Comparison of ENCODE assay signal across 14 mouse cellular contexts in the genomic region with DNA sequence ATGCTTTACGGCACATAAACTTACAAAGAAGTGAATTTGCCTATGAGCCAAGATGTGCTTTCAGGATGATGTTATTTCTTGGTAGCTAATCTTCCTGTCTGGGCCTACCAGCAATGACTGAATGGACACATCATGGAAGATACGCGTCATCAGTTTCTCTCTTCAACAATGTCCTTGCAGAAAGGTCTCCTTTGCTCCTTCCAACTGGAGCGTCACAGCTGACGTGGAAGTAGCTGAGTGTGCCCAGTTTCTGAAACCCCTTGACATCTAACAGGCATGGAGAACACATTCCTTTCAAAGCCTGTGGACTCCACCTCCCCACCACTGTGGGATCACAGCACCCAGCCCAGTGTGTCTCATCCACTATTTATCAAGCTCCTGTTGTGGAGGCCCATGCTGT. TPM values are rescaled to one million over a fixed set of nuclear protein-coding genes. Genes with fewer than 3 reads are reported as not detected.
DNase-seq lines count a peak whose midpoint lies in the region; ATAC-seq and TF ChIP-seq lines count a peak whose summit lies in the region.
"Had no signal": no experiment of that assay in that cellular context is flagged by ENCODE, and none has a peak within 500 bp of the region (broad histone marks: within the 10 kb centered on the region; RNA-seq: fewer than 3 reads in every experiment).

No protein-coding gene starts in this region.

- no peak overlapping the region for H3K9ac ChIP-seq in forebrain, postnatal 0 days
- no peak overlapping the region for H3K9ac ChIP-seq in forebrain, embryonic 15.5 days (replicated peaks)
- no peak overlapping the region for H3K9ac ChIP-seq in midbrain, embryonic 15.5 days
- no peak overlapping the region for H3K9ac ChIP-seq in neural tube, embryonic 15.5 days (replicated peaks)
- no peak overlapping the region for H3K9ac ChIP-seq in forebrain, embryonic 16.5 days (replicated peaks; ENCODE audit: low read depth, low read length)
- H3K9ac ChIP-seq: embryonic facial prominence, embryonic 12.5 days; liver, embryonic 12.5 days had no signal

- no peak for DNase-seq in forebrain, postnatal 0 days
- no peak for DNase-seq in midbrain, embryonic 10.5 days (ENCODE audit: low spot score)
- peak; percentile 18 for DNase-seq in induced T-regulatory cell, adult 2 months (ENCODE audit: low read depth)
- DNase-seq: adrenal gland, postnatal 14 days; cerebellum, adult 11-12 months had no signal

- no peak overlapping the region for H3K4me3 ChIP-seq in forebrain, postnatal 0 days (ENCODE audit: low read depth, low read length)
- no peak overlapping the region for H3K4me3 ChIP-seq in forebrain, embryonic 15.5 days
- 0 out of 2 replicates have a peak overlapping the region, but pooled peaks have one; percentile 89 for H3K4me3 ChIP-seq in midbrain, embryonic 15.5 days
- no peak overlapping the region for H3K4me3 ChIP-seq in midbrain, embryonic 10.5 days
- H3K4me3 ChIP-seq in neural tube, embryonic 15.5 days (replicated peaks), result no peak overlapping the region
- H3K4me3 ChIP-seq in forebrain, embryonic 16.5 days (replicated peaks; ENCODE audit: low read length), result no peak overlapping the region
- H3K4me3 ChIP-seq: liver, embryonic 12.5 days had no signal

- peaks cover 4% of the 10 kb centered on the region; the same call in 1 of the 2 replicates for H3K4me1 ChIP-seq in forebrain, postnatal 0 days (ENCODE audit: insufficient read depth)
- H3K4me1 ChIP-seq in forebrain, embryonic 15.5 days, result peaks cover 20% of the 10 kb centered on the region
- peaks cover 21% of the 10 kb centered on the region for H3K4me1 ChIP-seq in midbrain, embryonic 15.5 days
- peaks cover 38% of the 10 kb centered on the region for H3K4me1 ChIP-seq in midbrain, embryonic 10.5 days
- H3K4me1 ChIP-seq in neural tube, embryonic 15.5 days, result peaks cover 25% of the 10 kb centered on the region
- peaks cover 15% of the 10 kb centered on the region for H3K4me1 ChIP-seq in forebrain, embryonic 16.5 days (replicated peaks; ENCODE audit: control insufficient read depth, insufficient read depth, low read length)

- 92% methylated on average over 5 of the region's 5 CpGs for WGBS in forebrain, postnatal 0 days
- 94% methylated on average over 5 of the region's 5 CpGs for WGBS in forebrain, embryonic 15.5 days
- WGBS in midbrain, embryonic 15.5 days, result 86% methylated on average over 5 of the region's 5 CpGs
- WGBS in midbrain, embryonic 10.5 days, result 88% methylated on average over 5 of the region's 5 CpGs
- 84% methylated on average over 5 of the region's 5 CpGs for WGBS in neural tube, embryonic 15.5 days
- 95% methylated on average over 5 of the region's 5 CpGs for WGBS in forebrain, embryonic 16.5 days

- ATAC-seq in forebrain, postnatal 0 days, result no peak
- ATAC-seq in forebrain, embryonic 15.5 days (replicated peaks), result no peak
- no peak for ATAC-seq in midbrain, embryonic 15.5 days (replicated peaks)
- no peak for ATAC-seq in neural tube, embryonic 15.5 days (ENCODE audit: low FRiP score)
- ATAC-seq in erythroblast, adult 5-6 weeks (replicated peaks; ENCODE audit: low FRiP score, poor library complexity, severe bottlenecking), result no peak
- ATAC-seq in forebrain, embryonic 16.5 days, result no peak
- ATAC-seq: forebrain, embryonic 14.5 days; liver, embryonic 12.5 days had no signal

- no peak overlapping the region for H3K27ac ChIP-seq in forebrain, postnatal 0 days (ENCODE audit: low read depth, low read length)
- no peak overlapping the region for H3K27ac ChIP-seq in forebrain, embryonic 15.5 days (replicated peaks)
- H3K27ac ChIP-seq in midbrain, embryonic 15.5 days, result no peak overlapping the region
- no peak overlapping the region for H3K27ac ChIP-seq in midbrain, embryonic 10.5 days (replicated peaks)
- no peak overlapping the region for H3K27ac ChIP-seq in neural tube, embryonic 15.5 days (replicated peaks)
- H3K27ac ChIP-seq in forebrain, embryonic 16.5 days (ENCODE audit: low read length), result no peak overlapping the region
- H3K27ac ChIP-seq: embryonic facial prominence, embryonic 12.5 days; liver, embryonic 12.5 days; midbrain, embryonic 12.5 days had no signal

- no peaks in the 10 kb centered on the region for H3K27me3 ChIP-seq in forebrain, postnatal 0 days (ENCODE audit: insufficient read depth, low read length)
- H3K27me3 ChIP-seq in forebrain, embryonic 15.5 days, result peaks cover 8% of the 10 kb centered on the region; the same call in 1 of the 2 replicates
- peaks cover 7% of the 10 kb centered on the region; the same call in 1 of the 2 replicates for H3K27me3 ChIP-seq in midbrain, embryonic 15.5 days (replicated peaks)
- H3K27me3 ChIP-seq in midbrain, embryonic 10.5 days (ENCODE audit: low read depth, poor library complexity, severe bottlenecking), result peaks cover 32% of the 10 kb centered on the region
- H3K27me3 ChIP-seq in neural tube, embryonic 15.5 days (replicated peaks), result peaks cover 4% of the 10 kb centered on the region; the same call in 1 of the 2 replicates
- H3K27me3 ChIP-seq in forebrain, embryonic 16.5 days (replicated peaks; ENCODE audit: control insufficient read depth, insufficient read depth, low read length), result peaks cover 5% of the 10 kb centered on the region

- no peaks in the 10 kb centered on the region for H3K9me3 ChIP-seq in forebrain, postnatal 0 days (ENCODE audit: low read length)
- H3K9me3 ChIP-seq in forebrain, embryonic 15.5 days, result no peaks in the 10 kb centered on the region; the same call in 1 of the 2 replicates
- H3K9me3 ChIP-seq in midbrain, embryonic 15.5 days, result no peaks in the 10 kb centered on the region
- H3K9me3 ChIP-seq in midbrain, embryonic 10.5 days (replicated peaks), result no peaks in the 10 kb centered on the region; the same call in 1 of the 2 replicates
- H3K9me3 ChIP-seq in neural tube, embryonic 15.5 days (replicated peaks), result no peaks in the 10 kb centered on the region
- no peaks in the 10 kb centered on the region for H3K9me3 ChIP-seq in forebrain, embryonic 16.5 days (ENCODE audit: control insufficient read depth, low read length)
- H3K9me3 ChIP-seq: embryonic facial prominence, embryonic 12.5 days; liver, embryonic 12.5 days; midbrain, embryonic 12.5 days had no signal

- TF ChIP-seq CTCF in forebrain, postnatal 0 days (IDR thresholded peaks at IDR 0.05; ENCODE audit: low read depth), result no peak

- H3K4me2 ChIP-seq in forebrain, postnatal 0 days (ENCODE audit: low read depth), result 0 out of 2 replicates have a peak overlapping the region, but pooled peaks have one; percentile 82
- H3K4me2 ChIP-seq in forebrain, embryonic 15.5 days (replicated peaks), result no peak overlapping the region
- H3K4me2 ChIP-seq in midbrain, embryonic 15.5 days, result peak overlapping the region; percentile 96; the same call in 1 of the 2 replicates
- peak overlapping the region; percentile 77; the same call in 1 of the 2 replicates for H3K4me2 ChIP-seq in neural tube, embryonic 15.5 days
- H3K4me2 ChIP-seq in forebrain, embryonic 16.5 days (ENCODE audit: low read length), result no peak overlapping the region

- no peaks in the 10 kb centered on the region for H3K36me3 ChIP-seq in forebrain, postnatal 0 days (ENCODE audit: insufficient read depth)
- no peaks in the 10 kb centered on the region for H3K36me3 ChIP-seq in forebrain, embryonic 15.5 days
- H3K36me3 ChIP-seq in midbrain, embryonic 15.5 days (replicated peaks), result no peaks in the 10 kb centered on the region
- H3K36me3 ChIP-seq in midbrain, embryonic 10.5 days, result 0 out of 2 replicates have a peak, but pooled peaks cover 2% of the 10 kb centered on the region
- H3K36me3 ChIP-seq in neural tube, embryonic 15.5 days, result no peaks in the 10 kb centered on the region
- H3K36me3 ChIP-seq in forebrain, embryonic 16.5 days (ENCODE audit: control insufficient read depth, insufficient read depth), result no peaks in the 10 kb centered on the region
- H3K36me3 ChIP-seq: embryonic facial prominence, embryonic 12.5 days; liver, embryonic 12.5 days; midbrain, embryonic 12.5 days had no signal

RNA-seq across cellular contexts. Expression of a gene that starts 2.2 kb away (rescaled TPM):
- 39.4 and 40.2 TPM in 2 replicates for total RNA-seq in forebrain, postnatal 0 days (2014; rRNA removed)
- polyA plus RNA-seq in forebrain, postnatal 0 days (2015; fragmentation: Nextera tagmentation; extraction: Ambion mirVana), result 12.4 and 12.5 TPM in 2 replicates
- 11.9 and 12.6 TPM in 2 replicates for polyA plus RNA-seq in forebrain, embryonic 15.5 days (2015; fragmentation: Nextera tagmentation; extraction: Ambion mirVana)
- polyA plus RNA-seq in midbrain, embryonic 15.5 days (2015; fragmentation: Nextera tagmentation; extraction: Ambion mirVana), result 18.1 and 18.2 TPM in 2 replicates
- polyA plus RNA-seq in midbrain, embryonic 10.5 days (2016; fragmentation: Nextera tagmentation; extraction: Ambion mirVana), result 6.0 and 6.1 TPM in 2 replicates
- 17.9 and 19.8 TPM in 2 replicates for polyA plus RNA-seq in neural tube, embryonic 15.5 days (2015; fragmentation: Nextera tagmentation; extraction: Ambion mirVana)
- not detected in 2 replicates for total RNA-seq in erythroblast, adult 5-6 weeks (2015; ENCODE audit: low replicate concordance)
- not detected in 2 replicates for total RNA-seq in erythroblast, adult 5-6 weeks (2017; ENCODE audit: low replicate concordance)
- 15.8 and 17.8 TPM in 2 replicates for polyA plus RNA-seq in forebrain, embryonic 16.5 days (2015; fragmentation: Nextera tagmentation; extraction: Ambion mirVana)

Comparison
In these comparisons a context has a peak if more than half of its experiments do, and no peak if none do; other contexts are left out.
1. H3K4me2 ChIP-seq: peak in forebrain, postnatal 0 days (single experiment), midbrain, embryonic 15.5 days (single experiment) and neural tube, embryonic 15.5 days (single experiment); none in forebrain, embryonic 15.5 days (single experiment) and forebrain, embryonic 16.5 days (single experiment).